Mouse (Mus musculus): ENCODE data around the gene 1700012B07Rik. TPM values are rescaled to one million over a fixed set of nuclear protein-coding genes. Genes with fewer than 3 reads are reported as not detected.

The 1700012B07Rik gene
- polyA plus RNA-seq, 1 experiment from 2014 or later = not detected

GRCm38 (mm10) chr11:109790221-109790620, 37.6 kb downstream of the 1700012B07Rik start:
- no peaks in the 10 kb centered on the region for H3K36me3 ChIP-seq
- no peak overlapping the region for H3K27ac ChIP-seq
- ATAC-seq (ENCODE audit: low FRiP score, low read depth) = no peak
- no peaks in the 10 kb centered on the region for H3K4me1 ChIP-seq
- H3K9ac ChIP-seq = no peak overlapping the region
- H3K27me3 ChIP-seq = no peaks in the 10 kb centered on the region
- 86% methylated on average over 8 of the region's 8 CpGs for WGBS
- H3K9me3 ChIP-seq = no peaks in the 10 kb centered on the region
- H3K4me3 ChIP-seq = no peak overlapping the region
- H3K4me2 ChIP-seq (replicated peaks) = no peak overlapping the region

- Histone ChIP-seq H3K4me1 (no peaks in the 10 kb centered on the region), H3K36me3 (no peaks in the 10 kb centered on the region), H3K9me3 (no peaks in the 10 kb centered on the region), H3K9ac (no peak overlapping the region), H3K27me3 (no peaks in the 10 kb centered on the region), H3K27ac (no peak overlapping the region), H3K4me3 (no peak overlapping the region), H3K4me2 (replicated peaks) (no peak overlapping the region)
- WGBS = 59% methylated on average over 5 of the region's 5 CpGs
- ATAC-seq (ENCODE audit: low FRiP score, low read depth) = no peak
Measured at GRCm38 (mm10) chr11:109785392-109785791, 42.5 kb downstream of the 1700012B07Rik start.

GRCm38 (mm10) chr11:109771381-109771780, 56.5 kb downstream of the 1700012B07Rik start:
- 90% methylated on average over 1 of the region's 1 CpGs for WGBS
- no peaks in the 10 kb centered on the region for H3K27me3 ChIP-seq
- peaks cover 4% of the 10 kb centered on the region; the same call in 1 of the 2 replicates for H3K9me3 ChIP-seq
- ATAC-seq (ENCODE audit: low FRiP score, low read depth) = no peak
- no peak overlapping the region for H3K4me3 ChIP-seq
- no peaks in the 10 kb centered on the region for H3K36me3 ChIP-seq
- H3K4me1 ChIP-seq = no peaks in the 10 kb centered on the region
- no peak overlapping the region for H3K27ac ChIP-seq
- no peak overlapping the region for H3K9ac ChIP-seq
- no peak overlapping the region for H3K4me2 ChIP-seq (replicated peaks)

- no peak for ATAC-seq (ENCODE audit: low FRiP score, low read depth)
- H3K9me3 ChIP-seq = peaks cover 4% of the 10 kb centered on the region; the same call in 1 of the 2 replicates
- H3K27me3 ChIP-seq = no peaks in the 10 kb centered on the region
- H3K4me2 ChIP-seq (replicated peaks) = no peak overlapping the region
- H3K27ac ChIP-seq = no peak overlapping the region
- no peaks in the 10 kb centered on the region for H3K4me1 ChIP-seq
- no peak overlapping the region for H3K9ac ChIP-seq
- no peak overlapping the region for H3K4me3 ChIP-seq
- H3K36me3 ChIP-seq = no peaks in the 10 kb centered on the region
- WGBS = 59% methylated on average over 14 of the region's 14 CpGs
Measured at GRCm38 (mm10) chr11:109770185-109770584, 57.7 kb downstream of the 1700012B07Rik start.

GRCm38 (mm10) chr11:109769091-109769490, 58.8 kb downstream of the 1700012B07Rik start:
- WGBS = 82% methylated on average over 5 of the region's 5 CpGs
- Histone ChIP-seq H3K27me3 (no peaks in the 10 kb centered on the region), H3K27ac (no peak overlapping the region), H3K9me3 (peaks cover under 1% of the 10 kb centered on the region; the same call in 1 of the 2 replicates), H3K4me2 (replicated peaks) (no peak overlapping the region), H3K4me3 (no peak overlapping the region), H3K36me3 (no peaks in the 10 kb centered on the region), H3K4me1 (no peaks in the 10 kb centered on the region), H3K9ac (no peak overlapping the region)
- no peak for ATAC-seq (ENCODE audit: low FRiP score, low read depth)

GRCm38 (mm10) chr11:109760063-109760462, 67.8 kb downstream of the 1700012B07Rik start:
- H3K9ac ChIP-seq = no peak overlapping the region
- H3K4me2 ChIP-seq (replicated peaks) = no peak overlapping the region
- H3K4me3 ChIP-seq = no peak overlapping the region
- no peaks in the 10 kb centered on the region for H3K36me3 ChIP-seq
- H3K4me1 ChIP-seq = no peaks in the 10 kb centered on the region
- no peaks in the 10 kb centered on the region for H3K27me3 ChIP-seq
- WGBS = 90% methylated on average over 7 of the region's 7 CpGs
- no peak overlapping the region for H3K27ac ChIP-seq
- no peak; the same call in 1 of the 2 replicates for ATAC-seq (ENCODE audit: low FRiP score, low read depth)
- no peaks in the 10 kb centered on the region for H3K9me3 ChIP-seq

- WGBS = 92% methylated on average over 2 of the region's 2 CpGs
- Histone ChIP-seq H3K27me3 (no peaks in the 10 kb centered on the region), H3K4me1 (no peaks in the 10 kb centered on the region), H3K27ac (no peak overlapping the region), H3K4me2 (replicated peaks) (no peak overlapping the region), H3K4me3 (no peak overlapping the region), H3K9ac (no peak overlapping the region), H3K9me3 (no peaks in the 10 kb centered on the region), H3K36me3 (no peaks in the 10 kb centered on the region)
- no peak for ATAC-seq (ENCODE audit: low FRiP score, low read depth)
Measured at GRCm38 (mm10) chr11:109758616-109759215, 69.1 kb downstream of the 1700012B07Rik start.

GRCm38 (mm10) chr11:109754105-109754602, 73.7 kb downstream of the 1700012B07Rik start:
- WGBS = 78% methylated on average over 7 of the region's 7 CpGs
- Histone ChIP-seq H3K4me1 (peaks cover 12% of the 10 kb centered on the region; the same call in 1 of the 2 replicates), H3K4me2 (replicated peaks) (no peak overlapping the region), H3K27ac (no peak overlapping the region), H3K9me3 (no peaks in the 10 kb centered on the region), H3K4me3 (no peak overlapping the region), H3K9ac (no peak overlapping the region), H3K27me3 (no peaks in the 10 kb centered on the region), H3K36me3 (no peaks in the 10 kb centered on the region)
- ATAC-seq (ENCODE audit: low FRiP score, low read depth) = no peak

- Histone ChIP-seq H3K27me3 (no peaks in the 10 kb centered on the region), H3K9ac (no peak overlapping the region), H3K4me3 (no peak overlapping the region), H3K4me2 (replicated peaks) (no peak overlapping the region), H3K4me1 (peaks cover 12% of the 10 kb centered on the region; the same call in 1 of the 2 replicates), H3K36me3 (no peaks in the 10 kb centered on the region), H3K27ac (no peak overlapping the region), H3K9me3 (no peaks in the 10 kb centered on the region)
- ATAC-seq (ENCODE audit: low FRiP score, low read depth) = no peak
- WGBS = 30% methylated on average over 12 of the region's 12 CpGs
Measured at GRCm38 (mm10) chr11:109751636-109752603, 75.9 kb downstream of the 1700012B07Rik start.

GRCm38 (mm10) chr11:109745210-109745609, 82.6 kb downstream of the 1700012B07Rik start:
- Histone ChIP-seq H3K9ac (no peak overlapping the region), H3K36me3 (no peaks in the 10 kb centered on the region), H3K27ac (no peak overlapping the region), H3K27me3 (no peaks in the 10 kb centered on the region), H3K9me3 (no peaks in the 10 kb centered on the region), H3K4me2 (replicated peaks) (no peak overlapping the region), H3K4me1 (no peaks in the 10 kb centered on the region), H3K4me3 (no peak overlapping the region)
- WGBS = 76% methylated on average over 4 of the region's 4 CpGs
- ATAC-seq (ENCODE audit: low FRiP score, low read depth) = no peak

- no peak for ATAC-seq (ENCODE audit: low FRiP score, low read depth)
- no peaks in the 10 kb centered on the region for H3K4me1 ChIP-seq
- 54% methylated on average over 3 of the region's 3 CpGs for WGBS
- no peaks in the 10 kb centered on the region for H3K27me3 ChIP-seq
- H3K4me2 ChIP-seq (replicated peaks) = no peak overlapping the region
- no peak overlapping the region for H3K4me3 ChIP-seq
- H3K36me3 ChIP-seq = no peaks in the 10 kb centered on the region
- no peak overlapping the region for H3K27ac ChIP-seq
- H3K9me3 ChIP-seq = peaks cover 4% of the 10 kb centered on the region; the same call in 1 of the 2 replicates
- no peak overlapping the region for H3K9ac ChIP-seq
Measured at GRCm38 (mm10) chr11:109737967-109738366, 89.9 kb downstream of the 1700012B07Rik start.
